Comparison of ENCODE assay signal across 13 mouse cellular contexts in the genomic region with DNA sequence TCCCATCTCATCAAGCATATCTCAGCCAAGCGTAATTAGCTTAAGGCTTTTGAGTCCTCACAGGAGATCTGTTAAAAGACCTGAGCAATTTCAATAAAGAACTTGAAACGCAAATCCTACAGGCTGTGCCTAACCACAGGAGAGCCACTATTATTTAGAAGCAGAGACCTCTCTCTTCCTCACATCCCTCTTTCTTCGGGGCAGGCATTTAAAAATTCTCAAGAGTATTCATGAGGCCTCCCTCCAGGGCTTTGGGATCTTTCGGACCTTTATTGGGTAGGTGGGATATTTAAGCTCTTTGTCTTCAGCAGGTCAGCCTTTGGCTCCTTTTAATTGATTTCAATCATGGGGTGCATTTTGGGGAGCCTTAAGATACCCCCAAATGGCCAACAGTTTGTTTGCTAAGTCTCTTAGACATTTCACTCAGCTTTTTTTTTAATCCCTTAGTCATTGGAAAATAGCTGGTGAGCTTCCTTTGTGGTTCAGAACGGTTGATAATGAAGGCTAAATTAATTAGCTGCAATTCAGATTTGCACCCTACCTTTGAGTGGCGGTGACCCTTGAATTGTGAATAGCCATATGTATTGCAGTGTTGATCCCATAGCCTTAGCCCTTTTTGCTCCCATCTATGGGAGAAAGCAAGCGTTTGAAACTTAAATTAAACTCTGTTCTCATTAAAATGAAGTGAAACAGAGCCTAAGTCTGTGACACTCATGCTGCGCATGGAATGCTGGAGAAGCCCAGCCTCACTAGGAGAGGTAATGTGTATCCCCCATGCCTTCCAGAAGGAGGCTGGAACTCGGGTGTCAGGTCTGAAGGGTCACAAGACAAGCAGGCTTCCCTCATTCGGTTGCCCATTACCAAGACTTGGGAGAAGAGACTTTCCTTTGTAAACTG.
DNase-seq lines count a peak whose midpoint lies in the region; ATAC-seq lines count a peak whose summit lies in the region.
"Had no signal": no experiment of that assay in that cellular context is flagged by ENCODE, and none has a peak within 500 bp of the region (broad histone marks: within the 10 kb centered on the region; RNA-seq: fewer than 3 reads in every experiment).

No protein-coding gene starts in this region.

- no peak overlapping the region for H3K4me3 ChIP-seq in forebrain, embryonic 15.5 days
- H3K4me3 ChIP-seq in midbrain, embryonic 12.5 days = no peak overlapping the region
- H3K4me3 ChIP-seq: embryonic facial prominence, embryonic 15.5 days; limb, embryonic 15.5 days had no signal

- H3K4me1 ChIP-seq in forebrain, embryonic 15.5 days = peaks cover 27% of the 10 kb centered on the region
- peaks cover 23% of the 10 kb centered on the region for H3K4me1 ChIP-seq in midbrain, embryonic 12.5 days

- no peaks in the 10 kb centered on the region for H3K9me3 ChIP-seq in forebrain, embryonic 15.5 days
- H3K9me3 ChIP-seq in midbrain, embryonic 12.5 days = no peaks in the 10 kb centered on the region
- H3K9me3 ChIP-seq: embryonic facial prominence, embryonic 15.5 days; limb, embryonic 15.5 days had no signal

- no peak overlapping the region for H3K4me2 ChIP-seq in forebrain, embryonic 15.5 days (replicated peaks)
- H3K4me2 ChIP-seq in midbrain, embryonic 12.5 days (replicated peaks) = 0 out of 2 replicates have a peak overlapping the region, but pooled peaks have one; percentile 39
- H3K4me2 ChIP-seq: limb, embryonic 15.5 days had no signal

- no peak overlapping the region for H3K9ac ChIP-seq in forebrain, embryonic 15.5 days (replicated peaks)
- H3K9ac ChIP-seq in midbrain, embryonic 12.5 days (replicated peaks) = no peak overlapping the region
- H3K9ac ChIP-seq: embryonic facial prominence, embryonic 15.5 days; limb, embryonic 15.5 days had no signal

- 4% methylated on average over 10 of the region's 10 CpGs for WGBS in forebrain, embryonic 15.5 days
- WGBS in midbrain, embryonic 12.5 days = 13% methylated on average over 10 of the region's 10 CpGs

- DNase-seq in Muller cell, postnatal 12 days (ENCODE audit: inconsistent ontology term) = peak; percentile 56
- DNase-seq in embryo, embryonic 10 days (ENCODE audit: low spot score) = peak; percentile 38
- no peak for DNase-seq in yolk sac, embryonic 10.5 days (ENCODE audit: low spot score)
- no peak for DNase-seq in heart, adult 18-20 months
- DNase-seq in spleen, postnatal 36 days (ENCODE audit: low spot score in 2 of 2) = no peak
- DNase-seq in thymus, postnatal 0 days (ENCODE audit: low spot score) = no peak
- DNase-seq: gastrocnemius, postnatal 14 days; lung, postnatal 14 days; thymus, adult 2 months had no signal

- ATAC-seq in forebrain, embryonic 15.5 days (replicated peaks) = peak; percentile 89
- ATAC-seq in midbrain, embryonic 12.5 days (ENCODE audit: low FRiP score, low read depth) = peak; percentile 75

- no peaks in the 10 kb centered on the region for H3K36me3 ChIP-seq in forebrain, embryonic 15.5 days
- H3K36me3 ChIP-seq in midbrain, embryonic 12.5 days = no peaks in the 10 kb centered on the region
- H3K36me3 ChIP-seq: embryonic facial prominence, embryonic 15.5 days; limb, embryonic 15.5 days had no signal

- H3K27ac ChIP-seq in forebrain, embryonic 15.5 days (replicated peaks) = peak overlapping the region; percentile 93
- H3K27ac ChIP-seq in midbrain, embryonic 12.5 days (replicated peaks) = peak overlapping the region; percentile 87
- H3K27ac ChIP-seq: embryonic facial prominence, embryonic 15.5 days; limb, embryonic 15.5 days had no signal

- 0 out of 2 replicates have a peak, but pooled peaks cover 3% of the 10 kb centered on the region for H3K27me3 ChIP-seq in forebrain, embryonic 15.5 days
- no peaks in the 10 kb centered on the region for H3K27me3 ChIP-seq in midbrain, embryonic 12.5 days
- H3K27me3 ChIP-seq: embryonic facial prominence, embryonic 15.5 days had no signal

Comparison
In these comparisons a context has a peak if more than half of its experiments do, and no peak if none do; other contexts are left out.
1. DNase-seq: peak in Muller cell, postnatal 12 days (single experiment) and embryo, embryonic 10 days (single experiment); none in yolk sac, embryonic 10.5 days (single experiment), heart, adult 18-20 months (0 of 2), spleen, postnatal 36 days (0 of 2) and thymus, postnatal 0 days (single experiment).